Mouse (Mus musculus): Measurements from ENCODE around the gene Trabd2b. TPM values are rescaled to one million over a fixed set of nuclear protein-coding genes. Genes with fewer than 3 reads are reported as not detected.

Gene Trabd2b
- polyA plus RNA-seq, 1 experiment from 2014 or later: 2.4 TPM

GRCm38 (mm10) chr4:114542136-114542535 is 135.6 kb downstream of the Trabd2b start:
- no peaks in the 10 kb centered on the region for H3K9me3 ChIP-seq (ENCODE audit: low read length)
- H3K4me1 ChIP-seq (ENCODE audit: insufficient read depth, low read depth, low read length): no peaks in the 10 kb centered on the region
- TF ChIP-seq CTCF (IDR thresholded peaks at IDR 0.05) (no peak), EP300 (IDR thresholded peaks at IDR 0.05) (no peak)
- H3K9ac ChIP-seq (replicated peaks; ENCODE audit: low read depth): no peak overlapping the region
- DNase-seq (ENCODE audit: low spot score): no peak
- WGBS: 36% methylated on average over 4 of the region's 4 CpGs
- ATAC-seq: no peak
- H3K4me2 ChIP-seq (replicated peaks; ENCODE audit: low read depth, low read length): no peak overlapping the region
- H3K4me3 ChIP-seq (ENCODE audit: low read depth, low read length): no peak overlapping the region
- no peaks in the 10 kb centered on the region for H3K27me3 ChIP-seq (replicated peaks; ENCODE audit: insufficient read depth, low read length)
- H3K36me3 ChIP-seq (ENCODE audit: insufficient read depth, low read length): no peaks in the 10 kb centered on the region
- H3K27ac ChIP-seq (ENCODE audit: low read length): no peak overlapping the region

- TF ChIP-seq CTCF (IDR thresholded peaks at IDR 0.05): no peak
- TF ChIP-seq EP300 (IDR thresholded peaks at IDR 0.05): no peak
Observed at GRCm38 (mm10) chr4:114545481-114546200, 139.1 kb downstream of the Trabd2b start.

GRCm38 (mm10) chr4:114547658-114548448 is 141.3 kb downstream of the Trabd2b start:
- H3K9me3 ChIP-seq (ENCODE audit: low read length): no peaks in the 10 kb centered on the region
- H3K4me1 ChIP-seq (ENCODE audit: insufficient read depth, low read depth, low read length): no peaks in the 10 kb centered on the region
- no peaks in the 10 kb centered on the region for H3K27me3 ChIP-seq (replicated peaks; ENCODE audit: insufficient read depth, low read length)
- ATAC-seq (peak; percentile 83), DNase-seq (ENCODE audit: low spot score) (peak; percentile 64)
- H3K36me3 ChIP-seq (ENCODE audit: insufficient read depth, low read length): no peaks in the 10 kb centered on the region
- TF ChIP-seq CTCF (IDR thresholded peaks at IDR 0.05) (no peak), EP300 (IDR thresholded peaks at IDR 0.05) (no peak)
- WGBS: 53% methylated on average over 8 of the region's 8 CpGs
- no peak overlapping the region for H3K4me2 ChIP-seq (replicated peaks; ENCODE audit: low read depth, low read length)
- no peak overlapping the region for H3K27ac ChIP-seq (ENCODE audit: low read length)
- H3K9ac ChIP-seq (replicated peaks; ENCODE audit: low read depth): no peak overlapping the region
- H3K4me3 ChIP-seq (ENCODE audit: low read depth, low read length): no peak overlapping the region

More at GRCm38 (mm10) chr4:114545481-114546200, 139.1 kb downstream of the Trabd2b start:
- 67% methylated on average over 3 of the region's 3 CpGs for WGBS
- no peak overlapping the region for H3K9ac ChIP-seq (replicated peaks; ENCODE audit: low read depth)
- H3K27me3 ChIP-seq (replicated peaks; ENCODE audit: insufficient read depth, low read length): no peaks in the 10 kb centered on the region
- ATAC-seq: no peak
- no peaks in the 10 kb centered on the region for H3K36me3 ChIP-seq (ENCODE audit: insufficient read depth, low read length)
- no peaks in the 10 kb centered on the region for H3K9me3 ChIP-seq (ENCODE audit: low read length)
- H3K27ac ChIP-seq (ENCODE audit: low read length): no peak overlapping the region
- H3K4me1 ChIP-seq (ENCODE audit: insufficient read depth, low read depth, low read length): no peaks in the 10 kb centered on the region
- no peak overlapping the region for H3K4me3 ChIP-seq (ENCODE audit: low read depth, low read length)
- no peak overlapping the region for H3K4me2 ChIP-seq (replicated peaks; ENCODE audit: low read depth, low read length)
- no peak for DNase-seq (ENCODE audit: low spot score)

- WGBS: 75% methylated on average over 3 of the region's 3 CpGs
- ATAC-seq: no peak
- no peak overlapping the region for H3K27ac ChIP-seq (ENCODE audit: low read length)
- H3K4me3 ChIP-seq (ENCODE audit: low read depth, low read length): no peak overlapping the region
- no peaks in the 10 kb centered on the region for H3K9me3 ChIP-seq (ENCODE audit: low read length)
- no peak for TF ChIP-seq EP300 (IDR thresholded peaks at IDR 0.05)
- TF ChIP-seq CTCF (IDR thresholded peaks at IDR 0.05): no peak
- no peaks in the 10 kb centered on the region for H3K4me1 ChIP-seq (ENCODE audit: insufficient read depth, low read depth, low read length)
- H3K4me2 ChIP-seq (replicated peaks; ENCODE audit: low read depth, low read length): no peak overlapping the region
- H3K27me3 ChIP-seq (replicated peaks; ENCODE audit: insufficient read depth, low read length): no peaks in the 10 kb centered on the region
- no peak overlapping the region for H3K9ac ChIP-seq (replicated peaks; ENCODE audit: low read depth)
- H3K36me3 ChIP-seq (ENCODE audit: insufficient read depth, low read length): no peaks in the 10 kb centered on the region
- no peak for DNase-seq (ENCODE audit: low spot score)
Observed at GRCm38 (mm10) chr4:114549487-114549886, 143.0 kb downstream of the Trabd2b start.

GRCm38 (mm10) chr4:114550471-114551156 is 144.1 kb downstream of the Trabd2b start:
- Histone ChIP-seq H3K4me1 (ENCODE audit: insufficient read depth, low read depth, low read length) (no peaks in the 10 kb centered on the region), H3K27me3 (replicated peaks; ENCODE audit: insufficient read depth, low read length) (no peaks in the 10 kb centered on the region), H3K36me3 (ENCODE audit: insufficient read depth, low read length) (no peaks in the 10 kb centered on the region), H3K9me3 (ENCODE audit: low read length) (no peaks in the 10 kb centered on the region), H3K9ac (replicated peaks; ENCODE audit: low read depth) (no peak overlapping the region), H3K27ac (ENCODE audit: low read length) (no peak overlapping the region), H3K4me2 (replicated peaks; ENCODE audit: low read depth, low read length) (no peak overlapping the region), H3K4me3 (ENCODE audit: low read depth, low read length) (no peak overlapping the region)
- DNase-seq (ENCODE audit: low spot score) (no peak), ATAC-seq (no peak)
- WGBS: 58% methylated on average over 11 of the region's 11 CpGs
- TF ChIP-seq CTCF (IDR thresholded peaks at IDR 0.05) (no peak), EP300 (IDR thresholded peaks at IDR 0.05) (no peak)

- H3K4me1 ChIP-seq (ENCODE audit: insufficient read depth, low read depth, low read length): no peaks in the 10 kb centered on the region
- no peak overlapping the region for H3K4me2 ChIP-seq (replicated peaks; ENCODE audit: low read depth, low read length)
- DNase-seq (ENCODE audit: low spot score) (no peak), ATAC-seq (no peak)
- no peak for TF ChIP-seq EP300 (IDR thresholded peaks at IDR 0.05)
- no peak for TF ChIP-seq CTCF (IDR thresholded peaks at IDR 0.05)
- H3K9ac ChIP-seq (replicated peaks; ENCODE audit: low read depth): no peak overlapping the region
- no peak overlapping the region for H3K4me3 ChIP-seq (ENCODE audit: low read depth, low read length)
- WGBS: 68% methylated on average over 5 of the region's 5 CpGs
- no peak overlapping the region for H3K27ac ChIP-seq (ENCODE audit: low read length)
- H3K36me3 ChIP-seq (ENCODE audit: insufficient read depth, low read length): no peaks in the 10 kb centered on the region
- no peaks in the 10 kb centered on the region for H3K27me3 ChIP-seq (replicated peaks; ENCODE audit: insufficient read depth, low read length)
- no peaks in the 10 kb centered on the region for H3K9me3 ChIP-seq (ENCODE audit: low read length)
Observed at GRCm38 (mm10) chr4:114556880-114557279, 150.4 kb downstream of the Trabd2b start.

Measured in lung, postnatal 0 days (tissue).